Mouse (Mus musculus) left cerebral cortex, adult 18-20 months (tissue): Measurements from ENCODE around the gene Klrk1. TPM values are rescaled to one million over a fixed set of nuclear protein-coding genes. Genes with fewer than 3 reads are reported as not detected.
"Not testable (repeated sequence)": the region's sequence is repeated elsewhere in the genome, so short reads cannot be mapped to it uniquely, and the experiment has no call there.

ENCODE experiments used
- DNase-seq, 2 experiments: peaks; one replicate each; pipeline ENCODE4 v3.0.0; 2021 to 2022; ENCODE audit warnings: low spot score in 2 of 2, mixed read lengths in 1 of 2
- long read RNA-seq, 2 experiments: library from polyadenylated mRNA; stranded (forward); transcript quantifications; one replicate each; pipeline ENCODE4 v2.0.0; 2021
- total RNA-seq, 2 experiments: library from RNA; stranded (reverse); gene quantifications; 2 replicates each; pipeline ENCODE4 v1.2.3; 2021

Gene Klrk1
- total RNA-seq: not detected
- long read RNA-seq, experiment 1, partial matches to known transcripts: 0 of 1 reads
- long read RNA-seq, experiment 1, other reads (novel, unspliced or antisense): 0 of 1 reads
- long read RNA-seq, experiment 2: 0 reads

GRCm38 (mm10) chr6:129623735-129624134, at the start of gene Klrk1:
Gene Klrk1 (minus strand): TSS chr6:129623864.
- no peak for DNase-seq

DNA sequence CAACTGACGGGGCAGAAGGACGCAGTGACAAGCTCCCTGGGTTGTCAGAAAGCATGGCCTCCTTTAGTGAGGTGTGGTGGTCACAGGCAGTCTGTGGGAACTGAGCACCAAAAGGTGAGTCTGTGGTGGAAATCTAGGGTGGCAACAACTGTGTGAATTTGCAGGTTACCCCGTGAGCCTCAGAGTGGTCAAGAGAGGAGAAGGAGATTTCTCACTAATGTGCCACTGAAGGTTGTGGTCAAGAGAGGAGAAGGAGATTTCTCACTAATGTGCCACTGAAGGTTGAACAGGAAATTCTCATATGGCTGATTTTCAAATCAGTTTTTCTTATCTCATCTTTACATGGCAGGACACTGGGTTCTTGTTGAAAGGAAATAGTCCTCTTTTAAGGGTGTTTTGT, 37.6 kb upstream of the Klrk1 start:
- not testable (repeated sequence) for DNase-seq

- DNase-seq: not testable (repeated sequence)
These were observed 36.9 kb upstream of the Klrk1 start, which contains the start of gene Klrc2 for GRCm38 (mm10) chr6:129660589-129660988. Gene Klrc2 (minus strand): TSS chr6:129660689.

GRCm38 (mm10) chr6:129644054-129644453, 20.4 kb upstream of the Klrk1 start:
- DNase-seq: not testable (repeated sequence)

- not testable (repeated sequence) for DNase-seq
These were observed 19.6 kb upstream of the Klrk1 start, which contains the start of gene Klrc3 for GRCm38 (mm10) chr6:129643237-129643636. Gene Klrc3 (minus strand): TSS chr6:129643337.

DNA sequence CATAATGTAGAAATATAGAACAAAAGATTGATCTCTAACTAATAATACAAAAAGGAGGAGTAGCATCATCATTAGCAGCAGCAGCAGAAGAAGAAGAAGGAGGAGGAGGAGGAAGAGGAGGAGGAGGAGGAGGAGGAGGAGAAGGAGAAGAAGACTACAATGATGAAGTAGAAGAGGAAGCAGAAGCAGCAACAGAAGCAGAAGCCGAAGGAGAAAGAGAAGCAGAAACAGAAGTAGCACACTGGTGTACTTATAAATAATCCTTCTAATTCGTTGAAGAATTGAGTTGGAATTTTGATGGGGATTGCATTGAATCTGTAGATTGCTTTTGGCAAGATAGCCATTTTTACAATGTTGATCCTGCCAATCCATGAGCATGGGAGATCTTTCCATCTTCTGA, 7.4 kb upstream of the Klrk1 start:
- DNase-seq: not testable (repeated sequence)

DNA sequence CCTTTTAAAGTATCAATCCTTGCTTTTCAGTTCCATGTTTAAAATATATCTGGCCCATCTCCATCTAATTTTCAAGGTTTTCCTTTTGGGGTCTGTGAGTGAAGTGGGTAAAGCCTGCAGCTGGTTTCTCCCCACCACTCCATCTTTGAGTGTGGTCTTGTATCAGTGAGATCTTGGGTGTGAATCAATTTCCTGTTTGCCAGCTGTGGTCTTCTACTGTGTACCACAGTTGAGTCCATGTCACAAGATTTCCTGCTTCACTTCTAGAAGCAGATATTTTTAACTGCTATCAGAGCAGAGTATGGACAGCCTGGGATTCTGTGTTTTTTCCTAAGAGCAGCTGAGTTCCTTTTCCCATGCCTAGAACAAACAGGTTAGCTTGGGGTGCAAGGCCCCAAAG, 15.3 kb downstream of the Klrk1 start:
- DNase-seq: no peak

DNA sequence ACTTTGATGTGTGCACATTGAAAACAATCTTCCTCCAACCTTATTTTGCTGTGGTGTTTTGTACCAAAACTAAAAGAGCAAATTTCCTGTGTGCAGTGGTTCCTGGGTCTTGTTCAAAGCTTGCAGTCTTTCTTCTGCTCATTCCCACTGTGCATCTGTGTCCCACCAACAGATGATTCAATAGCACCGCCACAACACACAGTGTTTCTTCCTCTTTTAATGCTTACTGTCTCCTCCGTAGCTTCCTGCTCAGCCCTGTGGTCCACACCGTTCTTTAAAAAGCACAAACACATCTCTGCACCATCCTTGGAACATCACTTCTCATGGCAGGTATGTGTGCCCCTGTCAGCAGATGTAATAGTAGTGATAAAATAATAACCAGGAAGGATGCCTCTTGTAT, 32.2 kb downstream of the Klrk1 start, which contains the start of gene Klrd1:
Gene Klrd1, plus strand, starts transcription at position 275 of the 400 bp plus-strand sequence.
- DNase-seq: no peak

- no peak for DNase-seq
These were observed 40.6 kb downstream of the Klrk1 start for GRCm38 (mm10) chr6:129583014-129583413.

- DNase-seq: no peak
These were observed 41.8 kb downstream of the Klrk1 start for GRCm38 (mm10) chr6:129581896-129582295.

- no peak for DNase-seq
These were observed 42.4 kb downstream of the Klrk1 start for GRCm38 (mm10) chr6:129581274-129581673.

DNA sequence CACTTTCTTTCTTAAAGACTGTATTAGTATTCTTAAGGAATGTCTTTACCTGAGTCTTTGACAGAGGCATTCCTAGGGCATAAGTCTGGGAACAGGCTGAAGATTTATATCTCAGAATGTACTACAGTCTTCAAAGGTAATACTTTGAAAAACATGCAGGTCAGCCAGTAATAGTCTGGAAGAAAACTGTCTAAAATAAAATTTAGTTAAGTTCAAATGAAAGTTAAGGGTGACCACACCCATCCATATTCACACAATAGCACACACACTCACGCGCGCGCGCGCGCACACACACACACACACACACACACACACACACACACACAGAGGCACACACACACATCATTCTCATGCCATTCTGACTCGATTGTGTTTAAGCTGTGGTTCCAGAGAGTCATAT, 46.1 kb downstream of the Klrk1 start, which contains the start of gene Klre1:
Gene Klre1, plus strand, starts transcription at position 301 of the 400 bp plus-strand sequence.
- DNase-seq: no peak

DNA sequence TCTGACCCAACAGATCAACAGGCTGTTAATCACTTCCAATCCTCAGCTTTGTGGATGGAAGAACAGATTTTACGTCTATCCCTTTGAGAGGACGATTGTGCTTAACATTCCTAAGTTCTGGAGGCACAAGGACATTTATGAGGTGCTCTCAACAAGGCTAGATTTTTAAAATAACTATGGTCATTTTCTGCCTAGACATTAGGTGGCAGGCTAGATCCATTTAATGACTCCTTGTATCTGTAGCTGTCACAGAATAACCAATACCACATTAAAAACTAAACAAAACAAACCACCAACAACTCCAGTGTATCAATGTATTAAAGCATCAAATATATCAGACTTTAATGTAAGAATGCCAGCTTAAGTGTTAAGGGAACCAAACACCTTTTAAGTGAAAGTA, 48.3 kb downstream of the Klrk1 start:
- DNase-seq: no peak

GRCm38 (mm10) chr6:129565257-129565656, 58.4 kb downstream of the Klrk1 start:
- DNase-seq: no peak

Other genes with a start within 250 kb of the Klrk1 start
- gene Clec12b, start 238.0 kb downstream of the Klrk1 start, total RNA-seq: not detected
- under 1 TPM in 1 of 2 experiments, not detected in 1; 0.72 TPM for gene Clec1b, start 226.6 kb downstream of the Klrk1 start, total RNA-seq
- not detected for gene Clec9a, start 215.0 kb downstream of the Klrk1 start, total RNA-seq
- gene Clec1a, start 171.9 kb downstream of the Klrk1 start, total RNA-seq: 1 to 10 TPM; 1.0 to 1.2 TPM
- gene Olr1, start 116.7 kb downstream of the Klrk1 start, total RNA-seq: not detected
- not detected for gene Tmem52b, start 111.3 kb downstream of the Klrk1 start, total RNA-seq
- gene Gabarapl1, start 90.7 kb downstream of the Klrk1 start, total RNA-seq: 100 to 1,000 TPM; 814 to 828 TPM
- not detected for gene Klre1, start 46.0 kb downstream of the Klrk1 start, total RNA-seq
- gene Klrd1, start 32.1 kb downstream of the Klrk1 start, total RNA-seq: not detected
- gene Klrc3, start 19.5 kb upstream of the Klrk1 start, total RNA-seq: not detected
- gene Klrc2, start 36.8 kb upstream of the Klrk1 start, total RNA-seq: not detected
- not detected for gene Klrc1, start 55.1 kb upstream of the Klrk1 start, total RNA-seq
- gene Klri1, start 93.3 kb upstream of the Klrk1 start, total RNA-seq: not detected
- not detected for gene Klri2, start 116.6 kb upstream of the Klrk1 start, total RNA-seq
- not detected for gene Gm156, start 160.4 kb upstream of the Klrk1 start, total RNA-seq
- not detected for gene Gm17631, start 238.8 kb upstream of the Klrk1 start, total RNA-seq